Mouse (Mus musculus) midbrain, embryonic 11.5 days (tissue): ENCODE measurements around the gene Clstn2. TPM values are rescaled to one million over a fixed set of nuclear protein-coding genes. Genes with fewer than 3 reads are reported as not detected.
A peak's percentile ranks its signal among the peaks of the same experiment; 100 is the strongest.

Source experiments
- ATAC-seq: fragments of 200-750 bp; cut with Nextera tagmentation; 2 replicates; pipeline ENCODE4 v1.8.0; 2017; ENCODE audit warnings: moderate TSS enrichment, moderate library complexity; ENCODE audit not compliant: low FRiP score
- DNase-seq: peaks from one replicate; pipeline ENCODE4 v3.0.0; 2015; ENCODE audit warnings: low spot score; ENCODE audit errors: missing footprints
- H3K27ac ChIP-seq: fragments of 300-500 bp; sonication (generic); 2 replicates; pipeline ENCODE4 v1.5.1; 2014; ENCODE audit warnings: low read depth, low read length
- H3K27me3 ChIP-seq: fragments of 300-500 bp; sonication (generic); 2 replicates; pipeline ENCODE4 v1.6.1; 2014; ENCODE audit warnings: mild to moderate bottlenecking, low read length, moderate library complexity, mixed read lengths; ENCODE audit not compliant: control insufficient read depth, insufficient read depth
- H3K36me3 ChIP-seq: fragments of 300-500 bp; sonication (generic); 2 replicates; pipeline ENCODE4 v1.6.1; 2014; ENCODE audit warnings: mild to moderate bottlenecking, low read length, moderate library complexity, mixed read lengths; ENCODE audit not compliant: control insufficient read depth, insufficient read depth
- H3K4me1 ChIP-seq: fragments of 300-500 bp; sonication (generic); 2 replicates; pipeline ENCODE4 v1.6.1; 2014; ENCODE audit warnings: low read length; ENCODE audit not compliant: control insufficient read depth, insufficient read depth
- H3K4me2 ChIP-seq: fragments of 300-500 bp; sonication (generic); 2 replicates; pipeline ENCODE4 v1.6.1; 2014; ENCODE audit warnings: mild to moderate bottlenecking, moderate library complexity
- H3K4me3 ChIP-seq: fragments of 300-500 bp; sonication (generic); 2 replicates; pipeline ENCODE4 v1.5.1; 2014; ENCODE audit warnings: low read depth, low read length
- H3K9ac ChIP-seq: fragments of 300-500 bp; sonication (generic); 2 replicates; pipeline ENCODE4 v1.6.1; 2014; ENCODE audit warnings: low read length
- H3K9me3 ChIP-seq: fragments of 300-500 bp; sonication (generic); 2 replicates; pipeline ENCODE4 v1.6.1; 2016; ENCODE audit warnings: low read length; ENCODE audit not compliant: control insufficient read depth
- WGBS: fragments of 180-500 bp; shearing (Covaris S2); extraction: QIAGEN DNeasy Blood & Tissue Kit; methylation state at CpG from one replicate; pipeline ENCODE4 v1.1.7; 2014; 5-methylcytosine and 5-hydroxymethylcytosine counted together
- polyA plus RNA-seq: library from polyadenylated mRNA; unstranded; fragments of >200 nt; fragmentation: Nextera tagmentation; extraction: Ambion mirVana; gene quantifications from 2 replicates; pipeline ENCODE4 v1.2.1, GENCODE M21; 2014

Gene Clstn2
- polyA plus RNA-seq, 1 experiment from 2014 or later = 1.6 TPM

DNA sequence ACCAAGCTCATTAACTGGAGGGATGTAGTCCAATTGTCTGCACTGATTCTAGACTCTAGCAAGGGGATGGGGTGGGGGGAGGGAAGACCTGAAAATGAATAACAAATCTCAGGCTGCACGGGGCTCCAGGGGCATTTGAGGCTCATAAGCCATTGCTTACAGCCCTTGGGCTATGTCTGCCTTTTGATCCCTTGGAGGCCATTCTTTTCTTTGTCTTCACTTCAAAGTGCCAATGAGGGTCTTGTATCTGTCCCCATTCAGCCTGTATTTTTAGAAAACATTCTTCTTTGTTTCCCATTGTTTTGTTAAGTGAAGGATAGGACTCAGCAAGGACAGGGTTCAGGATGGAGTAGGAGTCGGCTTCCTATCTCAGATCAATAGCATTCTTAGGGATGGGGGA, 556.0 kb downstream of the Clstn2 start:
- Histone ChIP-seq H3K4me1 (no peaks in the 10 kb centered on the region), H3K36me3 (no peaks in the 10 kb centered on the region)

DNA sequence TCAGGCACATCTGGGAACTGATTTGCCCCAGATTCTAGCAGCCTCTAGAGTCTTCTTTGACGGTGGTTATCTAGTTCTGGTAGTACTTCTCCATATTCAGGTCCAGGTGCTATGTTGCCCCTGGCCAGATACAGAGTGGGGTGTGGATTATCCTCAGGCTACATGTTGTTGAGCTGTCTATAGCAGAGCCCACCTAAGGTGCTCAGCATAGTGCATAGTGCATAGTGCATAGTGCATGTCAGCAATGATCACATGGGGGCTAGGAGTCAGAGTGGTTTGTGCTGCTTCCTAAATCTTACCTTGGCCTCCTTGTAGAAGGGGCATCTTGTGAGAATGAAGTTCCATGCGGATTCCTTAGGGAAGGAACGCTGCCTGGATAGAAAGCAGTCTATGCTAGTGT, 556.5 kb downstream of the Clstn2 start:
- no peaks in the 10 kb centered on the region for H3K9me3 ChIP-seq
- H3K36me3 ChIP-seq = no peaks in the 10 kb centered on the region
- no peaks in the 10 kb centered on the region for H3K4me1 ChIP-seq
- H3K27ac ChIP-seq = no peak overlapping the region
- WGBS = 85% methylated on average over 3 of the region's 3 CpGs
- H3K4me3 ChIP-seq = no peak overlapping the region
- DNase-seq (no peak), ATAC-seq (no peak)
- H3K27me3 ChIP-seq = no peaks in the 10 kb centered on the region
- H3K9ac ChIP-seq = no peak overlapping the region
- H3K4me2 ChIP-seq = no peak overlapping the region

More for the DNA sequence above, 556.0 kb downstream of the Clstn2 start:
- Histone ChIP-seq H3K27ac (no peak overlapping the region), H3K27me3 (no peaks in the 10 kb centered on the region), H3K4me3 (no peak overlapping the region), H3K4me2 (no peak overlapping the region), H3K9me3 (no peaks in the 10 kb centered on the region), H3K9ac (no peak overlapping the region)
- DNase-seq (no peak), ATAC-seq (no peak)
- 14% methylated on average over 2 of the region's 2 CpGs for WGBS

DNA sequence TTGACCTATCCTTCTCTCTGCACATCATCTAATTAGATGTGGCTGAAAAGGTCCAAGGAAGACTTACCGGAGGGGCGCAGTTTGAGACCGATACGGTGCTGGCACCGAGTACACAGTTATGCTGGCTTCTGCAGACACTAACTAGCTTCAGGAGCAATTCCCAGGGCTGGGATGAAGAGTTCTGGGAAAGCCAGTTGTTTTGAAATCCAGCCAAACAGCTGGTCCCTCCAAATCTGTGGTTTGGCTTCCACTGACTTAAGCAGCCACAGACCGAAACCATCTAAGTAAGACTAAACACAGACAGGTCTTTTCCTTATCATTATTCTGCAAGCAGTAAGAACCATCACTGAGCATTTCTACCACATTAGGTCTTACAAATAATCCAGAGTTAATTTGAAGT, 558.1 kb downstream of the Clstn2 start:
- Histone ChIP-seq H3K4me1 (peaks cover 4% of the 10 kb centered on the region; the same call in 1 of the 2 replicates), H3K36me3 (no peaks in the 10 kb centered on the region), H3K9ac (no peak overlapping the region), H3K4me3 (no peak overlapping the region), H3K27ac (no peak overlapping the region), H3K4me2 (no peak overlapping the region), H3K27me3 (no peaks in the 10 kb centered on the region), H3K9me3 (no peaks in the 10 kb centered on the region)
- peak; percentile 17 for DNase-seq
- 95% methylated on average over 6 of the region's 6 CpGs for WGBS
- ATAC-seq = no peak

DNA sequence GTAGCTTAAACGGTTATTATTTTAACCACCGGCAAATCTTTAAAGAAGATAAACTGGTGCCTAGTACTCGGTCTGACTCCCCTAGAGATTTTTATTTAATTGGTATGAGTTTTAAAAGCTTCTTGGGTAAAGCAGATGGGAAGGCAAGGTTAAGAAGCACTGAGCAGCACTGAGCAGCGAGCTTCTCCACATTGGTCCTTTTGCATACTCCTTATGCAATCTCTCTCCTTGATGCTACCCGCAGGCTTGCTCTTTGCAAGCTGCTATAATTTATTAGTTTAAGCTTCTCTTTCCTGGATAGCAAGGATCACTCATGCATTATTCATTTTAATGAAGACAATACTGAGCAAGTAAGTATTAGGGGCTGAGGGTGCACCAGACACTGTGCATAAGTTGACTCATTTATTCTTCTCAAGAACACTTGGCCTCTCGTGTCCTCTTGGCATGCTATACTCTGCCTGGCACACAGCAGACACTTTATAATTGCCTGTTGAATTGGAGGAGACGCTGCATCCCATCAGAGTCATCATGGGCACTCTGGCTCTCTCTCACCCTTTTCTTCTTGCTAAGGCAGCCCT, 561.9 kb downstream of the Clstn2 start:
- Histone ChIP-seq H3K27ac (no peak overlapping the region), H3K9ac (no peak overlapping the region), H3K4me1 (peaks cover 4% of the 10 kb centered on the region; the same call in 1 of the 2 replicates), H3K4me3 (no peak overlapping the region), H3K4me2 (no peak overlapping the region), H3K27me3 (no peaks in the 10 kb centered on the region), H3K9me3 (no peaks in the 10 kb centered on the region), H3K36me3 (no peaks in the 10 kb centered on the region)
- WGBS = 82% methylated on average over 7 of the region's 7 CpGs
- ATAC-seq = 0 out of 2 replicates have a peak, but pooled peaks have one; percentile 27
- DNase-seq = no peak

DNA sequence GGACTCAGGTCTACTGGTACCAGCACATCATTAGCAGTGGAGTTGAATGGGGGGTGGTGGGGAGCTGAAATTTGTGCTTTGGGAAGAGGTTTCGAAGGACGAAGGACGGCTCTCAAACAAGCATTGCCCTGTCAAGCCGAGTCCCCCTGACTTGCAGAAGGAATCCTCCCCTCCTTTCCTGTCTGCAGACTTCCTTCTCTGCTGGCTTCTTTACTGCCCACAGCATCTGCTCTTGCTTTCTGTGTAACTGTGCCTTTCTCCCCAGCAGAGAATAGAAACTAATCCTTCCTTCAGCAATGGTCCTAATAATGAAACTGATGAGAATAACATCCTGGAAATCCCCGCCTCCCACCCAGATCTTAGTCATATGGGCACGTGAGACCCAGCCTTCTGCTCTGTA, 572.5 kb downstream of the Clstn2 start:
- Histone ChIP-seq H3K4me3 (no peak overlapping the region), H3K27ac (no peak overlapping the region), H3K4me2 (no peak overlapping the region), H3K27me3 (no peaks in the 10 kb centered on the region; the same call in 1 of the 2 replicates), H3K36me3 (no peaks in the 10 kb centered on the region), H3K9me3 (no peaks in the 10 kb centered on the region), H3K9ac (no peak overlapping the region), H3K4me1 (no peaks in the 10 kb centered on the region)
- ATAC-seq = no peak
- WGBS = 68% methylated on average over 6 of the region's 6 CpGs
- DNase-seq = no peak

DNA sequence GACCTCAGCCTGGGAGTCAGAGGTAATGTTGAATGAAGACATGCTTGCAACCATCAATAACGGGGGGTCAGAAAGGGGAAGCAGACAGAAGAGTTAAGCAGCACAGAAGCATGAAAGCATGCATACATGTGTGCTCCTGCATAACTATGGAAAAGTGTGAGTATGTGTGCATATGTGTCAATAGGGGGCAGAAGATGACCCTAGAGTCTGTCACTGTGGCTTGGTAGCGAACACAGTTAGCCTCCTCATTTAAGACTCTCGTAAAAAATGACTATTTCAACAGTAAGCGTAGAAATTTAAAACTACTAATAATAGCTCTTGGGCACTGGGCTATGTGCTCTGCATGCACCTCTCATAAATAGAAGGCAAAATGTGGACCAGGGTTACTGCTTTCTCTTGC, 573.2 kb downstream of the Clstn2 start:
- H3K9me3 ChIP-seq = no peaks in the 10 kb centered on the region
- no peak for DNase-seq
- H3K4me2 ChIP-seq = no peak overlapping the region
- no peak overlapping the region for H3K9ac ChIP-seq
- no peak overlapping the region for H3K27ac ChIP-seq
- no peak for ATAC-seq
- H3K27me3 ChIP-seq = no peaks in the 10 kb centered on the region; the same call in 1 of the 2 replicates
- H3K4me1 ChIP-seq = no peaks in the 10 kb centered on the region
- H3K36me3 ChIP-seq = no peaks in the 10 kb centered on the region
- H3K4me3 ChIP-seq = no peak overlapping the region
- 78% methylated on average over 4 of the region's 4 CpGs for WGBS

DNA sequence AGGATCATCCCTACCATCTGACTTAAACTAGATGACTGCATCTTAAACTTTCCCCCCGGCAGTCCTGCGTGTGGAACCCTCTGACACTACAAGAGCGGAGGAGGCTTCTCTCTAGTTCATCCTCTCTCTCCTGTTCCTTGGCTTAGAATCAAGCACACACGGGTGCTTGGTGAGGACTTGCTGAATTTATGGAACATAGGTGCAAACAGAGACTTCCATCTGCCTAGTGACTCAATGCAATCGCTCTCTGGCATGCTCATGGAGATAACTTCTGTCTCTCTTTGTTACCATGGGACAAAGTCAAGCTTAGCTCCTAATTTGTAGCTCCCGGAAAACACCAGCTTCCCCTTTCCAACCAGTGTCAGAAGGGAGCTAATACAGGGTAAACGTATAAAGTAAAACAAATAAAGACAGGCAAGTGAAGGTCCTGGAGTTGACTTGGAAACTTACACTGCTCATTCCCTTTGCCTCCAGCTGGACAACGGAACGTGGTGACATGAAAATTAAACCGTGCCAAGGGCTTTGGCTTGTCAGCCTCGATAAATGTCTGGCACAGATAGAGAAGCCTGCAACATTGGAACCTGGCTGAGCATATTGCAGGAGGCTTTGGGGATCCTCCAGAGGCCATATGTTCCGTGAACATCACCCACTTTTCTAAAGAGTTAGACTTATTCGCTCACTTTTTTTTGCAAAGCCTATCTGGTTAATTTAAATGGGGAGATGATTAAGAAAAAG, 583.5 kb downstream of the Clstn2 start:
- no peak overlapping the region for H3K9ac ChIP-seq
- no peak overlapping the region for H3K4me3 ChIP-seq
- ATAC-seq (no peak), DNase-seq (no peak)
- no peaks in the 10 kb centered on the region for H3K4me1 ChIP-seq
- no peaks in the 10 kb centered on the region for H3K36me3 ChIP-seq
- no peak overlapping the region for H3K27ac ChIP-seq
- H3K4me2 ChIP-seq = no peak overlapping the region
- 89% methylated on average over 13 of the region's 13 CpGs for WGBS
- no peaks in the 10 kb centered on the region for H3K9me3 ChIP-seq
- H3K27me3 ChIP-seq = no peaks in the 10 kb centered on the region

DNA sequence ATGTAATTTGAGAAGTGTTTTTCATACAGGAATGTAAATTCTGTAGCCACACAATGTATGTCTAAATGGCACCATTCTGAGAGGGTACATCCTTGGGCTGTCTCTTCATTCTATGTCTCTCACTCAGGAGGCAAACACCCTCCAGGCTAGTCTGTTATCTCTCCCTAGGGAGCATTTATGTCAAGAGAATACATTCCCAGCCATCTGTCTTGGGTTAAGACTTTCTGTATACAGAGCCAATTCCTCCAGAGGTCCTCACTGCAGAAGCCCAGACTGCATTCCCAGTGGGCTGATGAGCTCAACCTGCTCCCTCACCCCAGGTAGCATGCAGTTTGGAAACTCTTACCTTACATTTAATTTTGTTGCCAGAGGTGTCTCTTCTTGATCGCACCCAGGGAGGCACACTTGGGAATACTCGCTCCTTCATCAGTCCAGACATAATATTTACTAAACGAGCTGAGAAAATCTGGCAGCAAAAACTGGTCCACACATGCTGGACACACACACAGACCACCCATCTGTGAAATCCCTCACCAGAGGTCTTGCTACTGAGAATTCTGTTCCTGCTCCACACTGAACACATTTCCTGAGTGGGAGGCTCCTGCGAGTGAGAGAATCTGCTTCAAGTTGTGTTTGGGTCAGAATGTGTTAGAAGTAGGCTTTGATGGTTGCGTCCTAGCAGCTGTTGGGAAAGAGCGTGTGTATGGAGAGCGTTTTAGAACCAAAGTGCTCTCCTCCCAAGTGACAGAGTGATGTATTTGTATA, 592.9 kb downstream of the Clstn2 start:
- H3K27me3 ChIP-seq = no peaks in the 10 kb centered on the region
- DNase-seq (no peak), ATAC-seq (no peak)
- no peak overlapping the region for H3K27ac ChIP-seq
- H3K36me3 ChIP-seq = no peaks in the 10 kb centered on the region
- no peaks in the 10 kb centered on the region for H3K9me3 ChIP-seq
- H3K4me1 ChIP-seq = no peaks in the 10 kb centered on the region
- WGBS = 88% methylated on average over 7 of the region's 7 CpGs
- H3K4me2 ChIP-seq = no peak overlapping the region
- H3K9ac ChIP-seq = no peak overlapping the region
- no peak overlapping the region for H3K4me3 ChIP-seq

DNA sequence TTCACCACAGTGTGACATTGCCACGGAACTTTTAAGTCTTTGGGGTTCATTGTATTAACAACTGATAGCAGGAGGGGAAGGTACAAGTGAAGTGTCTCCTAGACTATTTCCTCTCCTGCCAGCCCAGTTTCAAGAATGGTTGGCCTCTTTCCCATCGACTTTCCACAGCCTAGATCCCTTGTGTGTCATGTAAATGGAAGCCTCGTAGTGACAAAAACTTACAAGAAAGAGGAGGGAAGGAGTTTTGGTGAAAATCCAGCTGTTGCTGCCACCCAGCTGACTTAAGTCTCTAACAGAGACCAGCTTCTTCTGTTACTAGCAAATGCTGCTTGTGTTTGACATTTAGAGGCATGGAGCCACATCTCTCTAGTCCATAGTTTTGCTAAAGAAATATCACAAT, 598.3 kb downstream of the Clstn2 start:
- H3K9me3 ChIP-seq = no peaks in the 10 kb centered on the region
- H3K4me2 ChIP-seq = no peak overlapping the region
- no peaks in the 10 kb centered on the region for H3K27me3 ChIP-seq
- no peak overlapping the region for H3K4me3 ChIP-seq
- H3K27ac ChIP-seq = no peak overlapping the region
- H3K36me3 ChIP-seq = no peaks in the 10 kb centered on the region
- DNase-seq (no peak), ATAC-seq (no peak)
- 68% methylated on average over 3 of the region's 3 CpGs for WGBS
- H3K9ac ChIP-seq = no peak overlapping the region
- no peaks in the 10 kb centered on the region for H3K4me1 ChIP-seq
